Mouse (Mus musculus) B cell, adult 62 days (primary cell): ENCODE data around the gene Atg9b. TPM values are rescaled to one million over a fixed set of nuclear protein-coding genes. Genes with fewer than 3 reads are reported as not detected.

Source experiments
- total RNA-seq: library from RNA; stranded (reverse); gene quantifications from 4 replicates; pipeline ENCODE4 v1.2.4, GENCODE M21; 2023

Gene Atg9b
- not detected in 4 replicates for total RNA-seq

GRCm38 (mm10) chr5:24391864-24392263 lies at the start of gene Atg9b:
TSS of gene Atg9b (minus strand) at chr5:24392143.

GRCm38 (mm10) chr5:24423129-24424003 lies 31.4 kb upstream of the Atg9b start, which contains the start of the genes Cdk5 and Slc4a2:
TSS of gene Cdk5 (minus strand) at chr5:24423530.
TSS of gene Slc4a2 (plus strand) at chr5:24423837.

GRCm38 (mm10) chr5:24413042-24413693 lies 21.2 kb upstream of the Atg9b start, which contains the start of gene Asic3:
TSS of gene Asic3 (plus strand) at chr5:24413392.

GRCm38 (mm10) chr5:24393392-24393997 lies 1.6 kb upstream of the Atg9b start, which contains the start of gene Abcb8:
TSS of gene Abcb8 (plus strand) at chr5:24393663.

GRCm38 (mm10) chr5:24364508-24364907 lies 27.4 kb downstream of the Atg9b start, which contains the start of gene Nos3:
TSS of gene Nos3 (plus strand) at chr5:24364810.

GRCm38 (mm10) chr5:24351278-24351677 lies 40.7 kb downstream of the Atg9b start, which contains the start of gene Kcnh2:
TSS of gene Kcnh2 (minus strand) at chr5:24351604.

Other genes with a start within 250 kb of the Atg9b start
- gene Nupl2, start 227.2 kb downstream of the Atg9b start, total RNA-seq: 13.7 to 16.9 TPM (median 16.0 TPM) in 4 replicates
- gene Kcnh2, start 40.5 kb downstream of the Atg9b start, total RNA-seq: not detected in 4 replicates
- gene Nos3, start 27.3 kb downstream of the Atg9b start, total RNA-seq: 0.15 to 0.40 TPM in 2 of 4 replicates, not detected in the others
- 19.2 to 30.7 TPM (median 25.6 TPM) in 4 replicates for gene Abcb8, start 1.5 kb upstream of the Atg9b start, total RNA-seq
- 0.34 to 0.80 TPM (median 0.49 TPM) in 3 of 4 replicates, not detected in the other for gene Asic3, start 21.2 kb upstream of the Atg9b start, total RNA-seq
- gene Cdk5, start 31.4 kb upstream of the Atg9b start, total RNA-seq: 31.5 to 43.7 TPM (median 33.8 TPM) in 4 replicates
- 54.4 to 79.1 TPM (median 68.6 TPM) in 4 replicates for gene Slc4a2, start 31.7 kb upstream of the Atg9b start, total RNA-seq
- 89.9 to 105 TPM (median 103 TPM) in 4 replicates for gene Fastk, start 53.1 kb upstream of the Atg9b start, total RNA-seq
- 19.1 to 23.1 TPM (median 21.2 TPM) in 4 replicates for gene Tmub1, start 55.7 kb upstream of the Atg9b start, total RNA-seq
- gene Agap3, start 60.0 kb upstream of the Atg9b start, total RNA-seq: 41.8 to 52.0 TPM (median 49.9 TPM) in 4 replicates
- not detected in 4 replicates for gene Gbx1, start 135.1 kb upstream of the Atg9b start, total RNA-seq
- gene Asb10, start 148.8 kb upstream of the Atg9b start, total RNA-seq: not detected in 4 replicates
- not detected in 4 replicates for gene 4931409K22Rik, start 164.7 kb upstream of the Atg9b start, total RNA-seq
- 35.4 to 41.6 TPM (median 38.9 TPM) in 4 replicates for gene Abcf2, start 185.3 kb upstream of the Atg9b start, total RNA-seq
- gene Chpf2, start 194.6 kb upstream of the Atg9b start, total RNA-seq: 32.7 to 39.8 TPM (median 34.7 TPM) in 4 replicates
- not detected in 4 replicates for gene Smarcd3, start 232.3 kb upstream of the Atg9b start, total RNA-seq